Mouse (Mus musculus) gonadal fat pad, adult 2 months (tissue): ENCODE data around the gene Rbbp4. TPM values are rescaled to one million over a fixed set of nuclear protein-coding genes. Genes with fewer than 3 reads are reported as not detected.

Experiments
- DNase-seq: peaks from one replicate; pipeline ENCODE4 v3.0.0-alpha.2; 2012; ENCODE audit warnings: low read depth
- polyA plus RNA-seq: library from polyadenylated mRNA; depleted of rRNA; stranded (reverse); fragments of >200 nt; gene quantifications from 2 replicates; pipeline ENCODE4 v1.2.3, GENCODE M21; 2012

Rbbp4 gene
- polyA plus RNA-seq, 1 experiment, result 36.1 TPM

GRCm38 (mm10) chr4:129353176-129353575 lies 18.0 kb upstream of the Rbbp4 start:
- DNase-seq, result no peak

GRCm38 (mm10) chr4:129351111-129351510 lies 15.9 kb upstream of the Rbbp4 start:
- DNase-seq, result no peak

GRCm38 (mm10) chr4:129350644-129351043 lies 15.5 kb upstream of the Rbbp4 start:
- no peak for DNase-seq

GRCm38 (mm10) chr4:129346481-129347154 lies 11.4 kb upstream of the Rbbp4 start:
- DNase-seq, result no peak

- no peak for DNase-seq
These were observed 7.5 kb upstream of the Rbbp4 start for GRCm38 (mm10) chr4:129342705-129343104.

- DNase-seq, result no peak
These were observed 6.7 kb upstream of the Rbbp4 start for GRCm38 (mm10) chr4:129341888-129342287.

GRCm38 (mm10) chr4:129339743-129340142 lies 4.6 kb upstream of the Rbbp4 start:
- DNase-seq, result no peak

- no peak for DNase-seq
These were observed 1.1 kb upstream of the Rbbp4 start for GRCm38 (mm10) chr4:129336291-129336690.

- no peak for DNase-seq
These were observed 424 bp downstream of the Rbbp4 start for GRCm38 (mm10) chr4:129334677-129335215.

- DNase-seq, result no peak
These were observed 2.3 kb downstream of the Rbbp4 start for GRCm38 (mm10) chr4:129332846-129333245.

- no peak for DNase-seq
These were observed 9.0 kb downstream of the Rbbp4 start for GRCm38 (mm10) chr4:129326191-129326590.

GRCm38 (mm10) chr4:129324756-129325155 lies 10.4 kb downstream of the Rbbp4 start:
- DNase-seq, result no peak

- no peak for DNase-seq
These were observed 11.7 kb downstream of the Rbbp4 start for GRCm38 (mm10) chr4:129323491-129323890.

GRCm38 (mm10) chr4:129322042-129322441 lies 13.1 kb downstream of the Rbbp4 start:
- DNase-seq, result no peak

GRCm38 (mm10) chr4:129320876-129321275 lies 14.3 kb downstream of the Rbbp4 start:
- no peak for DNase-seq

- no peak for DNase-seq
These were observed 21.3 kb downstream of the Rbbp4 start for GRCm38 (mm10) chr4:129313886-129314285.

- DNase-seq, result no peak
These were observed 27.2 kb downstream of the Rbbp4 start for GRCm38 (mm10) chr4:129307936-129308335.

GRCm38 (mm10) chr4:129304306-129304705 lies 30.9 kb downstream of the Rbbp4 start:
- DNase-seq, result no peak

GRCm38 (mm10) chr4:129303816-129304215 lies 31.4 kb downstream of the Rbbp4 start:
- no peak for DNase-seq

GRCm38 (mm10) chr4:129303401-129303800 lies 31.8 kb downstream of the Rbbp4 start:
- DNase-seq, result no peak

- no peak for DNase-seq
These were observed 36.0 kb downstream of the Rbbp4 start for GRCm38 (mm10) chr4:129299121-129299520.

GRCm38 (mm10) chr4:129297724-129298123 lies 37.4 kb downstream of the Rbbp4 start:
- no peak for DNase-seq

- no peak for DNase-seq
These were observed 39.1 kb downstream of the Rbbp4 start for GRCm38 (mm10) chr4:129296066-129296465.

- DNase-seq, result no peak
These were observed 40.0 kb downstream of the Rbbp4 start for GRCm38 (mm10) chr4:129295188-129295587.
